Mouse (Mus musculus) heart, postnatal 25 days (tissue): Measurements from ENCODE around the gene Plcb4. TPM values are rescaled to one million over a fixed set of nuclear protein-coding genes. Genes with fewer than 3 reads are reported as not detected.

Source experiments
- DNase-seq: peaks from one replicate; pipeline ENCODE4 v3.0.0; 2022; ENCODE audit warnings: low spot score
- intact Hi-C: fragments of 180-260 bp; cut with DNase I; formaldehyde crosslinking; loops from one replicate; pipeline ENCODE4 v1.15.1; 2025
- total RNA-seq, 2 experiments: library from RNA; stranded (reverse); gene quantifications; 2 replicates each; pipeline ENCODE4 v1.2.3; 2021

Gene Plcb4
- total RNA-seq, 2 experiments from 2014 or later, result 71.2 to 71.9 TPM

DNA sequence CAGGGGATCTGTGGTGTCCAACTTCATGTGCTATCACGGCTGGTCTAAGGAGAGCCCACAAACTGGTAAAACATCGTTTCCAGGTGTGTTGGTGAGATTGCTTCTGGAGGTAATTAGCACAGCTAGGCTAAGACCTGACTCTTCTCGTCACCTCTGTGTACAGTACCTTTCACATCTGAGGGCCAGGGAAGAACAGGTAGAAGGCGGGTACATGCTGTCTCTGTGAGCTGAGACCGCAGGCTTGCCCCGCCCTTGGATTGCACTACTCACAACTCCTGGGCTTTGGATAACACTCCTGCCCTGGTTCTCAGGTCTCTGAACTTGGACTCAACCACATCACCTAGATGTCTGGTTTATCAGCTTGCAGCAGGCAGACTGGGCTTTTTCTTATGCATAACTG is 128.6 kb downstream of the Plcb4 start:
- intact Hi-C loops, result no loop called here
- no peak for DNase-seq

DNA sequence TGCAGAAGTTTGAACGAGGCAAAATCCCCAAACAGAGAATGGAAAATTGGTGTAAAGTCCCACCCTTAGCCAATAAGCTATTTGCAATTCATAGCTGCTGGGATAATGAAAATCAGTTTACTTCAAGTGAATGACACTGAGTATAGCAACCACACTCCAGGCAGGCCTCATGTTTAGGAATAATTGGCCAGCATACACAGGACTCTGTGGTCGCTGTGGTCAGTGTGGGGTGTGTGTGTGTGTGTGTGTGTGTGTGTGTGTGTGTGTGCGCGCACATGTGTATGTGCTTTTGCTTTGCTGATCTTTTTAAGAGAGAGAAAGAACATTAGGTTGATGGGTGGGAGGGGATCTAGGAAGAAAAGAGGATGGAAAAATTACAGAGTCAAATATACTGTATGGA is 134.1 kb downstream of the Plcb4 start:
- intact Hi-C loops, result no loop called here
- no peak for DNase-seq

DNA sequence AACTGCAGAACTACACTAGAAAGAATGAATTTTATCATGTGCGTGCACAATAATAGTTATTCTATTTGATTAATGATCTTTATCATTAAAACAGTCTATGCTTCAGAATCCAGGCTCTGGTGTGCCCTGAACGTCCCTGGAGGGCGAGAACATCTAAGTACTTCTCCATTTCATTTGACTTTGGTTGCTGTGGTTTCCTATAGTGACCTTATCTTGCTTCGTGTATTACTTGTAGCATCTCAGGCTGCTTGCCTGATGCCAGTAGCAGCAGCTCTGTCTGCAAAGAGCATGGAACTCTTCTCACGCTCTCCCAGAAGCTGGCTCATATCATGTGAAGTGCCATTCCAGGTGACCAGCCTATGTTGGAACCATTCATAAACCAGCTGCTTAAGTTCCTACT is 137.9 kb downstream of the Plcb4 start:
- intact Hi-C loops, result no loop called here
- no peak for DNase-seq

DNA sequence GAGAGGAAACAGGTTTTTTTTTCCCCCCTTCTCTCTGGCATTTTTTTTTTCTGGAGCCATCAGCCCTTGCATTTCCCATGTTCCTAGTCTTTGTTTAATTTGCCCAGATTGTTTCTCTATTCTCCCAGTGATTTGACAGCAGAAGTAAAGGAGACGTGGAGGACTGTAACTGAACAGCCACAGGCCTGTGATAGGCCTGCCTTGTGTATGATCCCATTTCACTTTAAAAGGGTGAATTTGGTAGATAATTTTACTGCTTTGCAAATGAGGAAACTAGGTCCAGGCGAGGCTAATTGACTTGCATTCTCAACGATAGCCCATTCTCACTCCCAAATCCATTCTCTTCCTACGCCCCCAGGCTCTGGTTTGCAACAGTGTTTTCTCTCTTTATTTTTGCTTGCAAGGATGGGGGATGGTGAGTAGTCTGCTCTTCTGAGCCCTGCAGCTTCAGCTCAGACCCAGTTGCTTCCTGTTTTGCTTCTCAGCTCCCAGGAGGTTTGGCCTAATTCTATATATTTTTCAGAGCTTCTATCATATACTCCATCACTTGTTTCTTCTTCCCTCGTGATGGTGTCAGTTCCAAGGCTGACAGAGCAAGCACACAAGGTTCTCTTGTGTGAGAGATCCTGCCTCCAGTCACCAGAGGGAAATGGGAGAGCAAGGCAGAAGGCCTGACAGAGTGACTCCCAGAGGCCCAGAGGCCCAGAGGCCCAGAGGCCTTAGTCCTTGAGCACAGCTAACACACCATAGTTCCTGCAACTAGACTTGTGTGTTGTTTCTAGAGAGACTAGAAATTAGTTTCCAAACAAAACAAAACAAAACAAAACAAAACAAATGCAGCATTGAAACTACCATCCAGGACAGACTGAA is 139.1 kb downstream of the Plcb4 start:
- no peak for DNase-seq

DNA sequence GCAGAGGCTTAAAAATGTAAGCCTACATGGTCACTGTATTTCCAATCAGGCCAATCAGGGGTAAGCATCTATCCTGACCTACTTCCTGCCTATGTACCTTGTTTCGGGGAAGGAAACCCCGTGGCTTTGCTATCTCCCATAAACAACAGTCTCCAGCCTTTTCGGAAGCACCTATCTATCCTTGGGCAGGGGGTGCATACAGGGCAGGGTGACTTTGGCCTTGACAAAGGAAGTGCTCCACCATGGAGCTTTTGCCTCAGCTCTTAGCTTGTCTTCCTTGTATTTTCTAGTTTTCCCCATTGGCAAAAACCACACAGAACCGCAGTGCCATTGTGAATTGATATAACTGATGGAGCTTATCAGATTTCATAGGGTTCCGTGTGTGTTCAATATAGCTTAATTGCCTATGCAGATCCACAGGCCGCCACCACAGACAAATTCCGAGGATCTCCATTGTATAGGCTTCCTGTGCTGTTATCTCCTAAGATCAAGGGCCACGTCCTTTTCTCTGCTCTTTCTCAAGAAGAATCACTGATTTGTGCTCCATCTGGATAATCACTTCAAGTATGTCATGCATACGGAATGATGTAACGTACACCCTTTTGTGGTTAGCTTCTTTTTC is 140.4 kb downstream of the Plcb4 start:
- DNase-seq, result no peak
- intact Hi-C loops, result no loop called here

More for the DNA sequence above, 139.1 kb downstream of the Plcb4 start:
- intact Hi-C loops, result no loop called here

DNA sequence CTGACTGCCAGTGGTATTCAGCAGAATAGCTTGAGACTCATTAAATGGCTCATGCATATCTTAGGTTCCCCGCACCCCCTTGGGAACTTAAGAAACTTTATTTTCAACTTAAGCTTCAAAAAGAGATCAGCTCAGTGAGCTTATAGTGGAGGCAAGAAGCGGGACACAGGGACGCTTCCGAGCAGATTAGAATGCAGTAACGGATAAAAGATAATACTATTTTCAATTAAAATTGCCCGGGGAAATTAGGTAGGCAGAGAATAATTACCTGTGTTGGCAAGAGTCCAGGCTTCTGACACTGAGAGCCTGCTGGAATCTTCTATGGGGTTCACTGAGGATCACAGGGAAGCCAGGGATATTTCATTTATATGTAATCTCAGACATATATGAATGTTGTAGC is 141.6 kb downstream of the Plcb4 start:
- intact Hi-C loops, result no loop called here
- DNase-seq, result no peak

DNA sequence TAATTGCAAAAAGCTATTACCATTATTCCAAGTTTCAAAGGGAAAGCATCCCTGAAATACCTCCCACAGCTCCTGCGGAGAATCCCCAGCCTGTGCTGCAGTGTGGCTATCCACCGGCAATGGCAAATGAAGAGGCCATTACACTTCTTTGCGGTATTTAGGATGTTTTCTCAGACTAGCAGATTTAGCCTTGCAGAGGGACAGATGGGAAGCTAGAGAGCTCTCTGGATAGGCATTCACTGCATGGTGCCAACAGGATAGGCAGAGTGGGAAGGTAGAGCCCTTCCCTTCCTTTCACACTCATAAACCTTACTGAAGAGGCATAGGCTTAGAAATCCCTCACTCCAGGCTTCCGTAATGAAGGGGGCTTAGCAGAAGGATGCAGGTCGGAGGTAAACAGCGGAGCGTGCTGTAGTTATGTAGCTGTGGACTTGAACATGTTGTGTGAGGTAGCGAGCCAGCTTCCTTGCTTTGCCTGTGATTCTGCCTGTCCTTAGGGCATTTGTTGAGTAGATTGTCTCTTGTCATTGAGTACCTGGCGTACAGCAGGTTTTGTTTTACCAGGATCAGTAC is 144.2 kb downstream of the Plcb4 start:
- DNase-seq, result no peak
- intact Hi-C loops, result no loop called here

DNA sequence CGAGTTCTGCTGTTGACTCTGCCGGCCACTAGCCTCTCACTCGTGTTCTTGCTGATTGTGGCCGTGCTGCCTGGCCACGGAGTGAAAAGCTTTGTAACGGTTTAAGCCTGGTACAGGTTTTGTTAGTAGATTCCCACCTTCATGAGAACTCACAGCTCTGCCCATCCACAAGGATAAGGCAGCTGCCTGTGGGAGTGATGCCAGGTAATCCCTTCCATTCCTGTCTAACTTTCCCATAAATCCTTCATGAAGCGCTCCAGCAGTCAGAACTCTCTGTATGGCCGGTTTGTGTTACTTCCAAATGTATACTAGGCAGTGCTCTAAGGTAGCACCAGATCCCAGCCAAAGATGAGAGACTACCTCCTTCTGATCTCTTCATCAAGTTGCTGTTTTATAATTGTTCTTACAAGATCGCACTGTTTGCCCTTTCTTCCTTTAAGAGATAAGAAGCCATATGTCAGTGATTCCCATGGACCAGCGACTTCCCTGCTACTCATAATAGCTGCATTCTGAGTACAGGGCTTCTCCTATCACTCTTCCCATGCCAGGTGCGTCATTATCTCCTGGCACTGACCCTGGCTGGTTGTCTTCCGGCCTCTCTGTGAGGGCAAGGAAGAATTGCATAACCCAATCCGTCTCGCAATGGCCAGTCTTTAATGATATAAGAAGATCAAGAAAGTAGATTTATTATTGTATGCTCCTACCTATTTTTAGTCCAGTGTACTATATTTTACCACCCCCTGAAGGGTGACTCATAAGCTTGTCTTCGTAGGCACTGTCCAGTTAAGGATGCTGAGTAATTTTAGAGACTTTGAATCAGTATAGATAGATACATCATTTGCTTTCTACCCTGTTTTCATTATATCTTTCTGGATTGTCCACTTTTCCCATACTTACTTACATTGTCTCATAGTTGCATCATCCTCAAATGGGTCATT is 147.2 kb downstream of the Plcb4 start:
- intact Hi-C loops, result no loop called here
- DNase-seq, result no peak

DNA sequence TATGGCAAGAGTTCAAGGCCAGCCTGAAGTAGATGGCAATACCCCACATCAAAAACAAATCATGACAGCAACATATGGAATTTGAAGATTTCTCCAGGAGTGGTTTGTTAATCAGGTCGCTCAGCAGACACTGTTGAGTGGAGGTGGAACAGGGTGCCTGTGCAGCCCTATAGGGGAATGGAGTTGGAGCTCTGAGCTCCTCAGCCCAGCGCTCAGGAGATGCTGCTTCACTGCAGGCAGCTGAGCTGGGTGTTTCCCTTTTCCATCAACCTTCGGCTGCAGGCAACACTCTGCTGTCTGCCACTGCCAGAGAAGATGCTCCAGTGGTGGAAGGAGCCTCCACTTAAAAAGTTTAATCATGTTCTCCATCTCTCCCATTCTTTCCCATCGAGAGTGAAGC is 149.5 kb downstream of the Plcb4 start:
- intact Hi-C loops, result no loop called here
- no peak for DNase-seq

DNA sequence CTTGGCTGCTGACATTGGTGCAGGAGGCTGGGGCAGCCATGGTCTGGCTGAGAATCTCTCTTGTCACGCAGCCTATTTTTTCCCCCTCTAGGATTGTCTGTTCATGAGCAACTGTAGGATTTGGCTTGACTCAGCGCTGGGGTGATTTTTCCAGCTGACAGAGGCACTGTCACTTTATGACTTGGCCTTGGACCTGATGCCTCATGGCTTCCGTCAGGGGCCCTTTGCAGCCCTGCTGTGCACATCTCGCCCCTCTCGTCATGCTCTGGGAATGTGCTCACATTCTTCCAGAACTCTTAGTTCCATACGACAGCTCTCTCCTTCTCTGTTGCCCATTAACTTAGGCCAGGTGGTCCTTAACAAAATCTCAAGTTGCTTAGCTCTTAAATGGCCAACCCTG is 152.0 kb downstream of the Plcb4 start:
- intact Hi-C loops, result no loop called here
- no peak for DNase-seq

DNA sequence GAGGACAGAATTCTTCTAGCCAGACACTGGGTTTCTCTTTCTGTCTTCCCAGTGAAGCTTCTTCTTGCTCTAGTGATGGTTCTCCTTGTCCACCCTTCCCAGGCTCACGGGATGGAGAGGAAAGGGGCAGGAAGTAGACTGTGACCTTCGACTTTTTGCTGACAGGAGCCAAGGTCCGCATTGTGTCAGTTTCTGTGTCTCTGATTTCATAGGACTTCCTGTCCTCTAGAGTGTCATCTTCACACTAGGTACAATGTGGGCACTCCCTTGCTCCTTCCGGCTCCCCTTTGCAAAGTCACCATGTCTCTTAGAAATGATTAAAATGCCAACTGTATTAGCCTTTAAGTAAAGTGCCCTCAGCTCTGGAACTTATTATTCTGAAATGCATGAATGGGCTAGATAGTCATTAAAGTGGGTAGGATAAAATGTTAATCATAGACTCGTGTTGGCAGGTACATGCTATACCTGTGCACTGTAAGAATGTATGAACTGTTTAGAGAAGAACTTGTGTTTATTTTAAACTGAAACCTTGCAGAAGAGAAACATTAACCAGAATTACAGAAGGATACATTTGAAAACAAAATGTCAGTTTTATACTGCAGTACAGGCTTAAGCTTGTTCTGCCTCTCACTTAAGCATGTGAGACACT is 152.8 kb downstream of the Plcb4 start:
- DNase-seq, result no peak
- intact Hi-C loops, result no loop called here

DNA sequence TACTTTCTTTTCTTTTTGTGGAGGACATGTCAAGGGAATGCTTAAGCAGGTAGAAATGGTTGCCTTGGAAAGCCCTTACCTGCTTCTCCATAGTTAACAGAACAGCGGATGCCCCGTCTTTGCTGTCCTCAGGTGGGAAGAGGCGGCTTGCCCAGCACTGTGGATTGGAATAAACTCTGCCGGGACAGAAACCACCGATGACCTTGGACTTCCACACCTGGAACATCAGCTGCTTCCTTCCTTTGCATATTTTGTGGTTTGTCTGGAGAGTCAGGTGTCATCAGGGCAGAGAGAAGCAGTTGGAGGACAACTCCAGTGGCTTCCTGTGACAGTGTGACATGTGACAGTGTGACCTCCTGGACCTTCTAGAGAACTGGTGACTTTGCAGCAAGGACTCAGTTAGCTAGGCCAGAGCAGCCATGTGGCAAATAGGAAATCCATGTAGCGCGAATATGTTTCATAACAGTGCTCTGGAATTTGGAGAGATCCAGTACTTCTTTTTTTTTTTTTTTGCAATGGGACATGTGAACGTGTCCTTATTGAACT is 154.0 kb downstream of the Plcb4 start:
- no peak for DNase-seq
- intact Hi-C loops, result no loop called here

DNA sequence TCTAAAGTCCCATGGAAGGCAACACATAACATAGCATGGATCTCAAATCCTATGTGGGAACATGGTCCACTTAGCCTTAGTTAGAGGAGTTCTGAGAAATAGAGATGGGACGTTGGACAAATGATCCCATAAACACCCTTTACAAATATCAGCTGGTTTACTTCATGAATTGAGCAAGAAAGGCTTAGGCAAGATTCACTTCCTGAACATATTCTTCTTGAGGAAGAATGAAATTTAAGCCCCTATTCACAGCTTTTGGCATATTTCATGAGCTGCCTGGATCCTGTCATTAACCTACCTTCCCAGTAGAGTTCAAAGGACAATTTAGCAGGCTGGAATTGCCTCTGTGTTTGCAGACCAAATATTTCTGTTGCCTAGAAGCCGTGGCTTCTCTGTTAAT is 161.9 kb downstream of the Plcb4 start:
- intact Hi-C loops, result no loop called here
- DNase-seq, result no peak

DNA sequence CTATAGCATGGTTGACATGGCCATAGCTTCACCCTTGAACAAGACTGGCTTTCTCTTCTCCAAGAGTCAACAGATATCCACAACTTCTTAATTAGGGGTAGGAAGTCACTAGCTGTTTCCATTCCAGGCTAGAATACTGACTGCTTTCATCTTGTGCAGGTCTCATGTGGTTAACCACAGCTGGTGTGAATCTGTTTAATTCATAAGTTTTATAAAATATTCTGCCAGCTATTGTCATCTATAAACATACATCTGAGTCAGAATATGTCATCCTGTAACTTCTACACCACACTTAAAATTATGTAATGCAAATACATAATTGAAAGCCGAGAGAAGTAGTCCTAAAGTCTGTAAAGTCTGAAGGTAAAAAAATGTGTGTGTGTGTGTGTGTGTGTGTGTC is 164.9 kb downstream of the Plcb4 start:
- no peak for DNase-seq

DNA sequence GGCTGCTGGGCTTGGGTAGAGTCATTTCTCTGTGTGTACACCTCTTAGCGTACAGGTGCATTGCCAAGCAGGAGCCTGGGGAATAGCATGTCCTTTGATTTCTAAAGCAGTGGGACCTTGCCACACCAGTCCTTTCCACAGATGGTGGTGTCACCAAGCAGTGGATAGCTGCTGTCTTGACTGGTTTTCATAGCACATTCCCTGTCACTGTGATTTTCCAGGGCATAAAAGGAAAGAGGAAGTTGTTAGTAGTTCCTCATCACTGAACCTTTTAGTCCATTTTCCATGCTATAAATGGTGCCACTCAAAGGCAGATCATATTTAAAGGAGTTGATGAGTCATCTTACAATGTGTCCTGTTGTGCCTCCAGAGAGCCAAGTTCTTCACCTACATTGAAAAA is 165.9 kb downstream of the Plcb4 start:
- intact Hi-C loops, result no loop called here
- no peak for DNase-seq

More for the DNA sequence above, 164.9 kb downstream of the Plcb4 start:
- intact Hi-C loops, result no loop called here

DNA sequence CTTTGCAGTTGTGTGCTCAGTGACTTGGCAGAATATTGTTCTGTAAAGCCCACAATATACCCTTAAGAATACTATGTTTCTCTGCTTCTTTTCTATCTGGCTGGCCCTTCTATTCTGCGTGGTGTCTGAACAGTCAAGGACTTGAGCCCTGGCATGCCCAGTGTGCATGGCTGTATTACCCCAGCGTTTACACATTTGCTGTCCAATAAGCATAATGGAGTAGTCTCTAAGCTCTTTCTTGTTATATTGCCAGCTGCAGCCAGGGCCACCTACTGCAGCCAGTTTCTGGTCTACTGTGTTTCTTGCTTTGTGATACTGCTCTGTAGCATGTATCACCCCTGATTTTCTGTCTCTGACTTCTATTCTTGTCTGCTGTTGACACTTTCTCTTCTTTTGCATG is 166.8 kb downstream of the Plcb4 start:
- intact Hi-C loops, result no loop called here
- no peak for DNase-seq

DNA sequence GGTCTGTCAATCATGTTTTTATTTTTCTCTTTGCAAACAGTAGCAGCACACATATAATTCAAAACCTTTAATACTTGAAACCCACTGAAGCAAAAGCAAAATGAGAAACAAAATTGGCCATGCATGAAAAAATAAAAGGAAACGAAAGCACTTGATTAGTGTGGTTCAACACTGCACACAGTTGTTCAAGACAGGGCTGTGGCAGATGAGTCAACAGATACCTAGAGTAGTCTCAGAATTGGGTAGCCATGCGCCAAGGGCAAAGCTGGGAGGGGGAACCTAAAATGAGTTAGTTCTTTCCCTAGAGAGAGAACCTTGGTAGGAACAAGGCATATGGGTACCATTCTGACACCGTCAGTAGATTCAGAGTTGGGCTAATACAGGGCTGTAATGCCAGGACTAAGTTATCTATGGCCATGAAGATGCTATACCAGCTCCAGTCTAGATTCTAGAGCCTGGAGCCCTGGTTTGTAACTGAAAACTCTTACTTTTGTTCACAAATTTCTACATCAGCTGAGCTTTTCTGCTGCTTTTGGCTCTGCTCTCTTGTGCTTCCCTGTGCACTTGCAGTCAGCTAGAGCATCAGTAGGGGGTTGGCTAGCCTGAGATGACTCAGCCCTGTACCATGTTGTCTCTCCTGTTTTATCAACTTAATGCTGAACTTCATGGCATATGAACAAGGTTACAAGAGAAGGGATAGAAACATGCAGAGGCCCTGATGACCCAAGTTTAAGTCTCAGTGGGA is 168.0 kb downstream of the Plcb4 start:
- no peak for DNase-seq
- intact Hi-C loops, result no loop called here

DNA sequence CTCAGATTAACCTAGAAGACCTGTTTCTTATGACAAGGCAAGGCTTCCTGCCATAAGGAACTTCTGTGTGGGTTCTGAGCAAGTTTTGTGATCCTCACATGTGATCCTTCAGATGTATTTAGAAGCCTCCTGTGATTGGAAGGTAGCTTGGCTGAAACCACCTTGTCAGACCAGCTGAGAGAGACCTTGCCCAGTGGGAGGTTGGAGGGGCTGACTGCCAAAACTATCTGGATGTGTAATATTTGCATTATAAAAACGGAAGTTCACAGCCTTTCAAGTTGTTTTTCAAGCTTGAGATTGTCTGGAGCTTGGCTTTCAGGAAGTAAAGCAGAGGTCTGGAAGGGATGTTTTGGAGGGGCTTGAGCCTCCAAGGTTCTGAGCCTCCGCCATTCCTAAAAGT is 169.6 kb downstream of the Plcb4 start:
- intact Hi-C loops, result no loop called here
- no peak for DNase-seq

DNA sequence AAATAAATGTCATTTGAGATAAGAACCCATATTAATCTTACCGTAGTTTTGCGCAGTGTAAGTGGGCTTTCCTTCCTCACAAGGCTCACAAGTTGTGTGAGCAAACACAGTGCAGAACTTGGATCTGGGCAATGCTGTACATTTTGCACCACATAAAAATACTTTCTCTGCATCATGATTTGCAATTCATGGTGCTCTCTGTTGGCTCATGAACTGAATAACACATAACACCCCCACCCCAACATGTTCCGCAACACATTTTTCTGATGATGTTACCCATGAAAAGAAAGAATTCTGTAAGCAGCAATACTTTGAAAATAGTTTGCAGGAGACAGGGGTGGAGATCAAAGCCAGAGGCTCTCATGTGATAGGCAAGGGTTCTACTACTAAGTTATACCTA is 174.9 kb downstream of the Plcb4 start:
- no peak for DNase-seq
- intact Hi-C loops, result no loop called here
